Mouse (Mus musculus): ENCODE measurements around the gene Maml2. TPM values are rescaled to one million over a fixed set of nuclear protein-coding genes. Genes with fewer than 3 reads are reported as not detected.

The Maml2 gene
- polyA plus RNA-seq, 1 experiment = 1.3 TPM

DNA sequence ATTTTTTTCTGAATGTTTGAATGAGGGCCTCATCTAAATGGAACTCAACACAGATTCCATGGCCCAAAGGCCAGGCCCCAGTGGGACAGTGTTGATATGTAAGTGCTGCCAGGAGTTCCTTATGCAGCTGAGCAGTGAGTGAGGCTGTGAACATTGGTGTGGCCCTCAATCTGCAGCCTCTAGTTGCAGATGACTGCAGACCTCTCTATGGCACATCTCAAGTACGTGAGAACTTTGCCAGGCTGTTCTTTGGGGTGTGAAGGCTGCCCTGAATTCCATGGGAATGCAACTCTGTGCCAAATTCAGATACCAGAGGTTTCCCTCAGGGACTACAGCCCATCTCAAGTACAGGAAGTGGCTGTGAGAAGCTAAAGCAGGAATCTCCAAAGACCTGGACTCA is 335.6 kb downstream of the Maml2 start:
- no peaks in the 10 kb centered on the region for H3K27me3 ChIP-seq (ENCODE audit: control insufficient read depth, insufficient read depth, insufficient read length)
- H3K4me3 ChIP-seq = no peak overlapping the region
- no peak overlapping the region for H3ac ChIP-seq (ENCODE audit: control insufficient read depth, insufficient read length)
- no peaks in the 10 kb centered on the region for H3K79me2 ChIP-seq (ENCODE audit: control insufficient read depth, insufficient read depth)
- TF ChIP-seq REST (IDR thresholded peaks at IDR 0.05; ENCODE audit: insufficient read depth, insufficient read length) = no peak
- no peak for TF ChIP-seq MYOD1 (IDR thresholded peaks at IDR 0.05; ENCODE audit: control insufficient read depth in 1 of 3, insufficient read length in 2 of 3, low read depth in 2 of 3)
- TF ChIP-seq SRF (IDR thresholded peaks at IDR 0.05; ENCODE audit: control insufficient read depth, insufficient read length, low read depth) = no peak
- no peak for TF ChIP-seq TCF12 (IDR thresholded peaks at IDR 0.05; ENCODE audit: insufficient read depth, poor library complexity, severe bottlenecking)
- no peak for TF ChIP-seq E2F4 (IDR thresholded peaks at IDR 0.05; ENCODE audit: insufficient read depth)
- TF ChIP-seq POLR2AphosphoS2 (IDR thresholded peaks at IDR 0.05; ENCODE audit: insufficient read length, low read depth) = no peak
- no peak for TF ChIP-seq POLR2A (IDR thresholded peaks at IDR 0.05; ENCODE audit: insufficient read length, low read depth)
- no peak for TF ChIP-seq USF1 (IDR thresholded peaks at IDR 0.05; ENCODE audit: low read depth)
- no peak for TF ChIP-seq TCF3 (IDR thresholded peaks at IDR 0.05; ENCODE audit: insufficient read length, low read depth)
- no peak for TF ChIP-seq MYOG (IDR thresholded peaks at IDR 0.05; ENCODE audit: control insufficient read depth in 1 of 3, insufficient read depth in 1 of 3, insufficient read length in 2 of 3, low read depth in 2 of 3)
- no peak for TF ChIP-seq MAX (IDR thresholded peaks at IDR 0.05; ENCODE audit: low read depth)
- no peak for TF ChIP-seq CEBPB (IDR thresholded peaks at IDR 0.05; ENCODE audit: insufficient read depth, poor library complexity, severe bottlenecking)
- no peak overlapping the region for H3K4me2 ChIP-seq (ENCODE audit: low read depth)
- no peaks in the 10 kb centered on the region for H3K36me3 ChIP-seq (ENCODE audit: control insufficient read depth, insufficient read depth)

DNA sequence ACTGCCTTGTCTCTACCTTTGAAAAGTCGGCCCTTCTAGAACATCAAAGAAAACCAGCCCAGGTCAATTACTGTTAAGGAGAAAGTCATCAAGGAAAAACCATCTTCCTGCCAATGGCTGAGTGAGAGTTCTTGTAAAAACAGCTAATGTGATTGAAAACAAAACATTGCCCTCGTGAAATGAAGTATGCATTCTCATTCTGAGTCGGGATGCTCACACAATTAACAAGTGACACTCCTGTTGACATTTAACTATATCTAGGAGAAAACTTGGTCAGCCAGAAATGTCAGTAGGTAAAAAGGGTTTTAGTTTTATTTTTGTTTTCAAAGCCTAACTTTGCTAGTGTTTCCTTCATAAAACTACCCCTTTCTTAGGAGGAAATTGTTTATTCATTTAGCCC is 341.9 kb downstream of the Maml2 start:
- Histone ChIP-seq H3K36me3 (ENCODE audit: control insufficient read depth, insufficient read depth) (no peaks in the 10 kb centered on the region), H3K4me3 (no peak overlapping the region), H3K4me2 (ENCODE audit: low read depth) (no peak overlapping the region), H3K79me2 (ENCODE audit: control insufficient read depth, insufficient read depth) (no peaks in the 10 kb centered on the region), H3K27me3 (ENCODE audit: control insufficient read depth, insufficient read depth, insufficient read length) (no peaks in the 10 kb centered on the region), H3ac (ENCODE audit: control insufficient read depth, insufficient read length) (no peak overlapping the region)
- TF ChIP-seq TCF3 (IDR thresholded peaks at IDR 0.05; ENCODE audit: insufficient read length, low read depth) (no peak), TCF12 (IDR thresholded peaks at IDR 0.05; ENCODE audit: insufficient read depth, poor library complexity, severe bottlenecking) (no peak), MYOD1 (IDR thresholded peaks at IDR 0.05; ENCODE audit: control insufficient read depth in 1 of 3, insufficient read length in 2 of 3, low read depth in 2 of 3) (no peak), CEBPB (IDR thresholded peaks at IDR 0.05; ENCODE audit: insufficient read depth, poor library complexity, severe bottlenecking) (no peak), REST (IDR thresholded peaks at IDR 0.05; ENCODE audit: insufficient read depth, insufficient read length) (no peak), SRF (IDR thresholded peaks at IDR 0.05; ENCODE audit: control insufficient read depth, insufficient read length, low read depth) (no peak), USF1 (IDR thresholded peaks at IDR 0.05; ENCODE audit: low read depth) (no peak), POLR2A (IDR thresholded peaks at IDR 0.05; ENCODE audit: insufficient read length, low read depth) (no peak), POLR2AphosphoS2 (IDR thresholded peaks at IDR 0.05; ENCODE audit: insufficient read length, low read depth) (no peak), MAX (IDR thresholded peaks at IDR 0.05; ENCODE audit: low read depth) (no peak), E2F4 (IDR thresholded peaks at IDR 0.05; ENCODE audit: insufficient read depth) (no peak), MYOG (IDR thresholded peaks at IDR 0.05; ENCODE audit: control insufficient read depth in 1 of 3, insufficient read depth in 1 of 3, insufficient read length in 2 of 3, low read depth in 2 of 3) (no peak)

DNA sequence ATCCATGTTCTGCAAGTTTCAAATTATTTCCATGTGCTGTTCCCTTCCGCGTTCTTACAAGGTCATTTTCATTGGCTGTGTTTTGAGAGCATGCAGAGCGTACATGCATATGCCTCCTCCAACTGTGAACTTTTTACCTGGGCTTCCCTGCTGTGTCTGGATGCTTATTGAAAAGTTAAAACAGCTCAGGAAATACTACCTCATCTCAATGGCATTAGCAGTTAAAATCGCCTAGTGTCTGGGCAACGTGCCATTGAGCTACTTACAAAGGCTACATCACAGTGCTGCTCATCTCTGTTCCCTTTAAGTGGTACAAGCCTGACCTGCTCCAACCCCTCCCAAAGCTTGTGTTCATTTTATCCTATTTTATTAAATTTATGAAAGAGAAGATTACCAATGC is 347.4 kb downstream of the Maml2 start:
- Histone ChIP-seq H3ac (ENCODE audit: control insufficient read depth, insufficient read length) (no peak overlapping the region), H3K4me2 (ENCODE audit: low read depth) (no peak overlapping the region), H3K27me3 (ENCODE audit: control insufficient read depth, insufficient read depth, insufficient read length) (no peaks in the 10 kb centered on the region), H3K36me3 (ENCODE audit: control insufficient read depth, insufficient read depth) (no peaks in the 10 kb centered on the region), H3K79me2 (ENCODE audit: control insufficient read depth, insufficient read depth) (no peaks in the 10 kb centered on the region), H3K4me3 (no peak overlapping the region)
- TF ChIP-seq MAX (IDR thresholded peaks at IDR 0.05; ENCODE audit: low read depth) (no peak), TCF3 (IDR thresholded peaks at IDR 0.05; ENCODE audit: insufficient read length, low read depth) (no peak)

DNA sequence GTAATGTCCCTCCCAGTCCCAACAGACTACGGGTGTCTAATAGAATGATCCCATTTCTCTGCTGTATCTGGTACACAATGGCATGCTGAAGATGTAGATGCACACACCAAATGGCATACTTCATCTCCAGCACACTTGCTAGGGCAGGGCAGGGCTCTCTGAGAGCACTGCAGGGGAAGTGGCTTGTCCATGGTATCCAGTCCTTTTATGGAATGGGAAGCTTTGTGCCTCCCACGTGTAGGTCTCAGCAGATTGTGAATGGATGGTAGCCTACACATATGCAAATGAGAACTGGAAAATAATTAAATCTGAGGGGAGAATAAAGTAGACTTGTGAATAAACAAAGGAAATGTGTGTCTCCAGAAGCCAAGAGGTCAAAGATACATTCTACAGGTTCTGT is 353.3 kb downstream of the Maml2 start:
- no peaks in the 10 kb centered on the region for H3K79me2 ChIP-seq (ENCODE audit: control insufficient read depth, insufficient read depth)
- no peaks in the 10 kb centered on the region for H3K27me3 ChIP-seq (ENCODE audit: control insufficient read depth, insufficient read depth, insufficient read length)
- TF ChIP-seq MYOD1 (IDR thresholded peaks at IDR 0.05; ENCODE audit: control insufficient read depth in 1 of 3, insufficient read length in 2 of 3, low read depth in 2 of 3) (no peak), CEBPB (IDR thresholded peaks at IDR 0.05; ENCODE audit: insufficient read depth, poor library complexity, severe bottlenecking) (no peak), POLR2AphosphoS2 (IDR thresholded peaks at IDR 0.05; ENCODE audit: insufficient read length, low read depth) (no peak), POLR2A (IDR thresholded peaks at IDR 0.05; ENCODE audit: insufficient read length, low read depth) (no peak)
- H3K4me3 ChIP-seq = no peak overlapping the region
- no peaks in the 10 kb centered on the region for H3K36me3 ChIP-seq (ENCODE audit: control insufficient read depth, insufficient read depth)
- no peak overlapping the region for H3K4me2 ChIP-seq (ENCODE audit: low read depth)
- H3ac ChIP-seq (ENCODE audit: control insufficient read depth, insufficient read length) = no peak overlapping the region

DNA sequence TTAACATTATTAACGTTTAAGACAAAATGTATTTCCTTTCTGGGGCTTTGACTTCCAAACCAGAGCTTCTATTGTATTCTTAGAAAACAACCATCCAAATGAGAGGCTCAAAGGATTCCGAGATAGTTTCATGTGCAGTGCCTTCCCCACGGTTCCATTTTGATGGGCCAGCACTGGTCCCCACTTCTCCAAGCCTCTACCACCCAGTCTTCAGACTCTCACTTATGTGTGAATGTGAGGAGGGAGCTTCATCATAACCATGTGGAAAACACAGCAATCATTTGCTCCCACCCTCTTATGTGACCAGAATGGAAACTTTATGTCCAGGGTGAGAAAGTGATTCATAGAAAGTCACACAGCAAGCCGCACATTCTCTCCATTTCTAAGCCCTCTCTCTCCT is 354.1 kb downstream of the Maml2 start:
- no peak overlapping the region for H3K4me2 ChIP-seq (ENCODE audit: low read depth)
- no peak overlapping the region for H3K4me3 ChIP-seq
- H3K36me3 ChIP-seq (ENCODE audit: control insufficient read depth, insufficient read depth) = no peaks in the 10 kb centered on the region
- no peaks in the 10 kb centered on the region for H3K27me3 ChIP-seq (ENCODE audit: control insufficient read depth, insufficient read depth, insufficient read length)
- H3ac ChIP-seq (ENCODE audit: control insufficient read depth, insufficient read length) = no peak overlapping the region
- TF ChIP-seq SRF (IDR thresholded peaks at IDR 0.05; ENCODE audit: control insufficient read depth, insufficient read length, low read depth) = no peak
- TF ChIP-seq MYOD1 (IDR thresholded peaks at IDR 0.05; ENCODE audit: control insufficient read depth in 1 of 3, insufficient read length in 2 of 3, low read depth in 2 of 3) = no peak
- TF ChIP-seq POLR2AphosphoS2 (IDR thresholded peaks at IDR 0.05; ENCODE audit: insufficient read length, low read depth) = no peak
- no peak for TF ChIP-seq TCF12 (IDR thresholded peaks at IDR 0.05; ENCODE audit: insufficient read depth, poor library complexity, severe bottlenecking)
- TF ChIP-seq POLR2A (IDR thresholded peaks at IDR 0.05; ENCODE audit: insufficient read length, low read depth) = no peak
- TF ChIP-seq TCF3 (IDR thresholded peaks at IDR 0.05; ENCODE audit: insufficient read length, low read depth) = no peak
- TF ChIP-seq E2F4 (IDR thresholded peaks at IDR 0.05; ENCODE audit: insufficient read depth) = no peak
- no peak for TF ChIP-seq MAX (IDR thresholded peaks at IDR 0.05; ENCODE audit: low read depth)
- no peak for TF ChIP-seq CEBPB (IDR thresholded peaks at IDR 0.05; ENCODE audit: insufficient read depth, poor library complexity, severe bottlenecking)
- TF ChIP-seq MYOG (IDR thresholded peaks at IDR 0.05; ENCODE audit: control insufficient read depth in 1 of 3, insufficient read depth in 1 of 3, insufficient read length in 2 of 3, low read depth in 2 of 3) = no peak
- TF ChIP-seq USF1 (IDR thresholded peaks at IDR 0.05; ENCODE audit: low read depth) = no peak
- H3K79me2 ChIP-seq (ENCODE audit: control insufficient read depth, insufficient read depth) = peaks cover under 1% of the 10 kb centered on the region
